Comparison of ENCODE assay signal across 9 mouse cellular contexts in the genomic region with DNA sequence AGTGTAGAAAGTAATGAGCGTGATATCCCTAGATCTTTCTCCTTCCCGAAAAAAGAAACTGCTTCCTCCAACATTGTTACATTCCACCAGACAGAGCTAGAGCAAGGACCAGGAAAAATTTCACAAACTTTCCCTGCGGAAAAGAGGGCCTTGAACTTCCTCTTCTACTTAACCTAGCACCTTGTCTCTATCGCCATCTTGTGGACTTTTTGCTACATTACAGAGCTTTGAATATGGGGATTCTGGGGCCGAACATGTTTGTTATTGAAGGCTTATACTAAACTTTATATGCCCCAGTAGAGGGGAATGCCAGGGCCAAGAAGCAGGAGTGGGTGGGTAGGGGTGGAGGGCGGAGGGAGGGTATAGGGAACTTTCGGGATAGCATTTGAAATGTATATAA. TPM values are rescaled to one million over a fixed set of nuclear protein-coding genes. Genes with fewer than 3 reads are reported as not detected.
DNase-seq lines count a peak whose midpoint lies in the region; ATAC-seq and TF ChIP-seq lines count a peak whose summit lies in the region.
"Had no signal": no experiment of that assay in that cellular context is flagged by ENCODE, and none has a peak within 500 bp of the region (broad histone marks: within the 10 kb centered on the region; RNA-seq: fewer than 3 reads in every experiment).

No protein-coding gene starts in this region.

- WGBS in limb, embryonic 14.5 days, result 34% methylated on average over 7 of the region's 7 CpGs
- 41% methylated on average over 7 of the region's 7 CpGs for WGBS in limb, embryonic 10.5 days

- no peak overlapping the region for H3K27ac ChIP-seq in limb, embryonic 14.5 days (replicated peaks; ENCODE audit: low read depth, low read length)
- no peak overlapping the region for H3K27ac ChIP-seq in limb, embryonic 10.5 days
- H3K27ac ChIP-seq: neural tube, embryonic 12.5 days had no signal

- H3K36me3 ChIP-seq in limb, embryonic 14.5 days (ENCODE audit: control insufficient read depth, insufficient read depth, low read length), result no peaks in the 10 kb centered on the region
- no peaks in the 10 kb centered on the region for H3K36me3 ChIP-seq in limb, embryonic 10.5 days
- H3K36me3 ChIP-seq: neural tube, embryonic 12.5 days had no signal

- no peak for TF ChIP-seq POLR2A in limb, embryonic 14.5 days (IDR thresholded peaks at IDR 0.05; ENCODE audit: borderline replicate concordance, extremely low read depth, insufficient read depth, insufficient read length)

- H3K9me3 ChIP-seq in limb, embryonic 14.5 days (ENCODE audit: control insufficient read depth, low read length), result no peaks in the 10 kb centered on the region
- H3K9me3 ChIP-seq in limb, embryonic 10.5 days (replicated peaks), result no peaks in the 10 kb centered on the region
- H3K9me3 ChIP-seq: neural tube, embryonic 12.5 days had no signal

- H3K9ac ChIP-seq in limb, embryonic 14.5 days (ENCODE audit: low read depth, low read length, severe bottlenecking), result no peak overlapping the region
- H3K9ac ChIP-seq: neural tube, embryonic 12.5 days had no signal

- H3K4me1 ChIP-seq in limb, embryonic 14.5 days (ENCODE audit: control insufficient read depth, insufficient read depth, low read length), result no peaks in the 10 kb centered on the region
- 0 out of 2 replicates have a peak, but pooled peaks cover 5% of the 10 kb centered on the region for H3K4me1 ChIP-seq in limb, embryonic 10.5 days
- H3K4me1 ChIP-seq: neural tube, embryonic 12.5 days had no signal

- no peak overlapping the region for H3K4me3 ChIP-seq in limb, embryonic 14.5 days (replicated peaks; ENCODE audit: low read length)
- no peak overlapping the region for H3K4me3 ChIP-seq in limb, embryonic 10.5 days
- H3K4me3 ChIP-seq: neural tube, embryonic 12.5 days had no signal

- ATAC-seq in limb, embryonic 14.5 days (ENCODE audit: low FRiP score, low read depth), result no peak

- no peak overlapping the region for H3K4me2 ChIP-seq in limb, embryonic 14.5 days (replicated peaks; ENCODE audit: low read depth, low read length, severe bottlenecking)
- H3K4me2 ChIP-seq: neural tube, embryonic 12.5 days had no signal

- DNase-seq in cerebellum, adult 9-10 months, result peak; percentile 61
- DNase-seq in cerebellum, adult 11-12 months, result no peak
- DNase-seq in limb, embryonic 14.5 days (ENCODE audit: low spot score), result peak; percentile 54
- DNase-seq in limb, embryonic 10.5 days (ENCODE audit: low spot score), result no peak
- peak; percentile 61 for DNase-seq in adipocyte (ENCODE audit: low spot score)
- DNase-seq in kidney, postnatal 14 days, result peak; percentile 22
- DNase-seq in yolk sac, embryonic 10.5 days (ENCODE audit: low spot score), result peak; percentile 5
- DNase-seq in frontal cortex, postnatal 25 days (ENCODE audit: low spot score in 2 of 2), result no peak

- H3K27me3 ChIP-seq in limb, embryonic 14.5 days (ENCODE audit: control insufficient read depth, insufficient read depth, low read length), result peaks cover 18% of the 10 kb centered on the region
- H3K27me3 ChIP-seq in limb, embryonic 10.5 days (ENCODE audit: low read depth, poor library complexity, severe bottlenecking), result peaks cover 72% of the 10 kb centered on the region

RNA-seq across cellular contexts. Expression of a gene that starts 21.9 kb away (rescaled TPM):
- not detected in 2 replicates for polyA plus RNA-seq in limb, embryonic 14.5 days (2012; rRNA removed)
- polyA plus RNA-seq in limb, embryonic 14.5 days (2014; fragmentation: Nextera tagmentation; extraction: Ambion mirVana), result not detected in 2 replicates
- not detected in 2 replicates for polyA plus RNA-seq in limb, embryonic 10.5 days (2016; fragmentation: Nextera tagmentation; extraction: Ambion mirVana)
- polyA plus RNA-seq: neural tube, embryonic 12.5 days had no signal

RNA-seq across cellular contexts. Expression of a gene that starts 29.5 kb away (rescaled TPM):
- 1.2 and 1.7 TPM in 2 replicates for polyA plus RNA-seq in limb, embryonic 14.5 days (2012; rRNA removed)
- 0.32 and 0.35 TPM in 2 replicates for polyA plus RNA-seq in limb, embryonic 14.5 days (2014; fragmentation: Nextera tagmentation; extraction: Ambion mirVana)
- polyA plus RNA-seq in limb, embryonic 10.5 days (2016; fragmentation: Nextera tagmentation; extraction: Ambion mirVana), result 0.44 and 0.48 TPM in 2 replicates

Comparison
In these comparisons a context has a peak if more than half of its experiments do, and no peak if none do; other contexts are left out.
1. DNase-seq: peak in cerebellum, adult 9-10 months (single experiment), limb, embryonic 14.5 days (single experiment), adipocyte (single experiment), kidney, postnatal 14 days (single experiment) and yolk sac, embryonic 10.5 days (single experiment); none in cerebellum, adult 11-12 months (single experiment), limb, embryonic 10.5 days (single experiment) and frontal cortex, postnatal 25 days (0 of 2).